Mouse (Mus musculus) limb, embryonic 11.5 days (tissue): ENCODE data around the gene Vmn1r171. TPM values are rescaled to one million over a fixed set of nuclear protein-coding genes. Genes with fewer than 3 reads are reported as not detected.
"Not testable (repeated sequence)": the region's sequence is repeated elsewhere in the genome, so short reads cannot be mapped to it uniquely, and the experiment has no call there.

Experiments used
- ATAC-seq: fragments of 200-750 bp; cut with Nextera tagmentation; 2 replicates; pipeline ENCODE4 v1.8.0; 2017; ENCODE audit warnings: low read depth; ENCODE audit not compliant: insufficient number of reproducible peaks, low FRiP score, low TSS enrichment
- DNase-seq: peaks from one replicate; pipeline ENCODE4 v3.0.0-alpha.2; 2015; ENCODE audit warnings: low spot score
- H3K27ac ChIP-seq: fragments of 300-500 bp; sonication (generic); replicated peaks from 2 replicates; pipeline ENCODE4 v1.5.1; 2014; ENCODE audit warnings: low read depth, mild to moderate bottlenecking, low read length
- H3K27me3 ChIP-seq: fragments of 300-500 bp; sonication (generic); 2 replicates; pipeline ENCODE4 v1.6.1; 2014; ENCODE audit warnings: mild to moderate bottlenecking, low read length, mixed read lengths; ENCODE audit not compliant: control insufficient read depth, insufficient read depth
- H3K36me3 ChIP-seq: fragments of 300-500 bp; sonication (generic); 2 replicates; pipeline ENCODE4 v1.6.1; 2014; ENCODE audit warnings: mild to moderate bottlenecking, low read length, moderate library complexity, mixed read lengths; ENCODE audit not compliant: control insufficient read depth, insufficient read depth
- H3K4me1 ChIP-seq: fragments of 300-500 bp; sonication (generic); 2 replicates; pipeline ENCODE4 v1.6.1; 2014; ENCODE audit warnings: low read length, mixed read lengths; ENCODE audit not compliant: control insufficient read depth, insufficient read depth
- H3K4me2 ChIP-seq: fragments of 300-500 bp; sonication (generic); 2 replicates; pipeline ENCODE4 v1.6.1; 2014; ENCODE audit warnings: low read depth, mild to moderate bottlenecking, moderate library complexity; ENCODE audit not compliant: severe bottlenecking
- H3K4me3 ChIP-seq: fragments of 300-500 bp; sonication (generic); 2 replicates; pipeline ENCODE4 v1.5.1; 2014; ENCODE audit warnings: low read depth, low read length
- H3K9ac ChIP-seq: fragments of 300-500 bp; sonication (generic); 2 replicates; pipeline ENCODE4 v1.6.1; 2014; ENCODE audit warnings: mild to moderate bottlenecking, low read length
- H3K9me3 ChIP-seq: fragments of 300-500 bp; sonication (generic); 2 replicates; pipeline ENCODE4 v1.6.1; 2016; ENCODE audit warnings: low read length; ENCODE audit not compliant: control insufficient read depth
- WGBS: fragments of 180-500 bp; shearing (Covaris S2); extraction: QIAGEN DNeasy Blood & Tissue Kit; methylation state at CpG from one replicate; pipeline ENCODE4 v1.1.7; 2014; 5-methylcytosine and 5-hydroxymethylcytosine counted together
- polyA plus RNA-seq: library from polyadenylated mRNA; unstranded; fragments of >200 nt; fragmentation: Nextera tagmentation; extraction: Ambion mirVana; gene quantifications from 2 replicates; pipeline ENCODE4 v1.2.1, GENCODE M21; 2014

Gene Vmn1r171
- polyA plus RNA-seq = not detected in 2 replicates

DNA sequence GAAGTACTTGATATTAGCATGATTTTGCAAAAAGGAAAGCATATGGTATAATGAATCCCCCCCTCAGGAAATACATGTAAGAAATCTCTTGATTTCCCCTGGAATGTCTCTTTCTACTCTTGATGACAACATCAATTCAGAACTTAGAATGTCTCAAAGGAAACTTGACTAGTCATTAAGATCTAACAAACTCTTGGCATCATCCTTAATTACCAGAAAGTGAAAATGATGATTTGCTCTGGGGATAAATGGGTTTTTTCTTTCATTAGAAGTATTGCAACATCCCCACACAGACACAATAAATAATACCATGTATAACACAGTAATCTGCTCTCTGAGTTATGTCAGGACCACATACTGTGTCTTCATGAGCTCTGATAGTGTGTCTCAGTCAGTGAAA lies at the start of gene Vmn1r171:
TSS of gene Vmn1r171 (plus strand) at position 301 of the 400 bp plus-strand sequence.
- ATAC-seq = no peak
- H3K27me3 ChIP-seq = no peaks in the 10 kb centered on the region
- H3K4me2 ChIP-seq = no peak within 1 kb of the TSS
- no peaks in the 10 kb centered on the region for H3K36me3 ChIP-seq
- H3K27ac ChIP-seq = no peak within 1 kb of the TSS
- no peaks in the 10 kb centered on the region for H3K4me1 ChIP-seq
- DNase-seq = no peak
- no peak within 1 kb of the TSS for H3K9ac ChIP-seq
- H3K9me3 ChIP-seq = no peaks in the 10 kb centered on the region; the same call in 1 of the 2 replicates
- no peak within 1 kb of the TSS for H3K4me3 ChIP-seq

DNA sequence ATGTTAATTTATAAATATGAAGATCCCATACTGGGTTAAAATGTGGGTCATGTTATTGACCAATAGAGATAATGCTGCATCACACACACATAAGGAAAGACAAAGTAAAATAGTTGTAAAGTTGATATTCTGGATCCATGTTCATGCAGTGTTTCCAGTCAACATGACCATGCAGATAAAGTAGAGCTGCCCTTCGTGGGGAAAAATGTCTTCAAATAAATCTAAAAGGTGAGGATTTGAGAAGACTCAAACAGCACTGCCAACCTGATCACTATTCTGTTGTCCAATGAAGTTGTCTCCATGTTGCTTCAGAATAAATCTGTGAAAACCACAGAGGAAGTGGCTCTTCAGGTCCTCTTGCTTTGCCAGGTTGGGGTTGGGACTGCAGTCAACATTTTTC lies 24.6 kb upstream of the Vmn1r171 start, which contains the start of gene Vmn1r170:
TSS of gene Vmn1r170 (plus strand) at position 301 of the 400 bp plus-strand sequence.
- H3K36me3 ChIP-seq, H3K4me2 ChIP-seq, H3K4me3 ChIP-seq, H3K9me3 ChIP-seq, ATAC-seq, H3K9ac ChIP-seq, H3K4me1 ChIP-seq, H3K27ac ChIP-seq, H3K27me3 ChIP-seq, DNase-seq: not testable (repeated sequence)
- 44% methylated on average over 1 of the region's 1 CpGs for WGBS

DNA sequence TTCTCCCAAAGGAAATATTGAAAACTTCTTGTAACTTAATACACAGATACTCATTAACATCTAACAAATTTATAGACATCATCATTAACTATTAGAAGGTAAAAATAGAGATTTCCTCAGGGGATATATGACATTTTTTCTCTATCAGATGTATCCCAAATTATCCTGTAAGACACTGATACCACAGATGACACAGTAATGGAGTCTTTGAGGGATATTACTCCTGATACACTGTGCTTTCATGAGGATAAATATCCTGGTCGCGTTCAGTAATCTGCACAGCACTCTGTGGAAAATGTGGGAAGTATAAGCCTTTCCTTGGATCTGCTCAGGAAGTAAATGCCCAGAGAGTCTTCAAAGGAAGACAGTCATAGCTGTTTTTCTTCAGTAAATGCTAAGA lies 27.5 kb downstream of the Vmn1r171 start, which contains the start of gene Vmn1r172:
TSS of gene Vmn1r172 (plus strand) at position 301 of the 400 bp plus-strand sequence.
- H3K4me1 ChIP-seq = no peaks in the 10 kb centered on the region
- no peaks in the 10 kb centered on the region for H3K27me3 ChIP-seq
- no peak within 1 kb of the TSS for H3K9ac ChIP-seq
- DNase-seq (no peak), ATAC-seq (no peak)
- WGBS = 65% methylated on average over 2 of the region's 2 CpGs
- no peaks in the 10 kb centered on the region for H3K36me3 ChIP-seq
- H3K4me3 ChIP-seq = no peak within 1 kb of the TSS
- H3K4me2 ChIP-seq = no peak within 1 kb of the TSS
- H3K9me3 ChIP-seq = no peaks in the 10 kb centered on the region; the same call in 1 of the 2 replicates
- H3K27ac ChIP-seq = no peak within 1 kb of the TSS

Other genes starting within 250 kb of the Vmn1r171 start
- gene Nlrp5, start 244.8 kb upstream of the Vmn1r171 start, polyA plus RNA-seq = not detected in 2 replicates
- gene Vmn1r167, start 123.5 kb upstream of the Vmn1r171 start, polyA plus RNA-seq = not detected in 2 replicates
- not detected in 2 replicates for gene Vmn1r168, start 91.0 kb upstream of the Vmn1r171 start, polyA plus RNA-seq
- not detected in 2 replicates for gene Vmn1r169, start 55.2 kb upstream of the Vmn1r171 start, polyA plus RNA-seq
- not detected in 2 replicates for gene Vmn1r170, start 24.5 kb upstream of the Vmn1r171 start, polyA plus RNA-seq
- gene Vmn1r172, start 27.6 kb downstream of the Vmn1r171 start, polyA plus RNA-seq = not detected in 2 replicates
- gene Vmn1r173, start 70.0 kb downstream of the Vmn1r171 start, polyA plus RNA-seq = not detected in 2 replicates
- not detected in 2 replicates for gene Vmn1r174, start 121.5 kb downstream of the Vmn1r171 start, polyA plus RNA-seq
- not detected in 2 replicates for gene Vmn1r175, start 179.9 kb downstream of the Vmn1r171 start, polyA plus RNA-seq
- not detected in 2 replicates for gene Vmn1r176, start 206.7 kb downstream of the Vmn1r171 start, polyA plus RNA-seq
- not detected in 2 replicates for gene Vmn1r177, start 235.7 kb downstream of the Vmn1r171 start, polyA plus RNA-seq